Mouse (Mus musculus) erythroblast, adult 5-6 weeks (primary cell): ENCODE results near the gene Nkx6-2. TPM values are rescaled to one million over a fixed set of nuclear protein-coding genes. Genes with fewer than 3 reads are reported as not detected.
A peak's percentile ranks its signal among the peaks of the same experiment; 100 is the strongest.

Experiments used
- ATAC-seq: replicated peaks from 2 replicates; pipeline ENCODE4 v1.8.0; 2016; ENCODE audit warnings: moderate number of reproducible peaks, mild to moderate bottlenecking, moderate TSS enrichment, inconsistent platforms; ENCODE audit not compliant: poor library complexity, low FRiP score, severe bottlenecking
- total RNA-seq, 2 experiments: library from RNA; stranded (forward) in 1 of 2; stranded (reverse) in 1 of 2; fragments of 150-400 nt in 1 of 2; fragments of 200-764, 138-1000 nt in 1 of 2; gene quantifications; 2 replicates each; pipeline versions ENCODE4 v1.2.3 to v1.2.4; 2015 to 2017; ENCODE audit warnings: low replicate concordance in 2 of 2

Nkx6-2 gene
- total RNA-seq (2015; ENCODE audit: low replicate concordance) (not detected in 2 replicates), total RNA-seq (2017; ENCODE audit: low replicate concordance) (not detected in 2 replicates)

DNA sequence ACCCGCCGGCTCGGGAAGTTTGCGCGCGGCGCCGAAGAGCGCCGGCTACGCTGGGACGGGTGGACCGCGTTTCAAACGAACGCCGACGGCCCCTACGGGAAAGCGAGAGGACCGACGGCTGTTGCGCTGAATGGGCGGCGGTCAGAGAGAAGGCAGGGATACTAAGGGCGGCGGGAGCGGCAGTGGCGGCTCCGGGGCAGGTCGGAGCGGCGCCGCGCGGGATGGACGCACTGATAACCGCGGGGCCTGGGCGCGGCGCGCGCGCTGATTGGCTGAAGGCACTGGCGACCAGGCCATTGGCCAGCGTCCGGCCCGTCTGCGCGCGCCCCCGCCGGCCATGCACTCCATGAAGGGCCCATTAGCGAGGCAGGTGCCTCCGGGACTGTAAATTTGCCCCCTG is at the start of gene Nkx6-2:
Gene Nkx6-2 (minus strand): TSS at position 203 of the 400 bp plus-strand sequence.
- ATAC-seq: no peak

DNA sequence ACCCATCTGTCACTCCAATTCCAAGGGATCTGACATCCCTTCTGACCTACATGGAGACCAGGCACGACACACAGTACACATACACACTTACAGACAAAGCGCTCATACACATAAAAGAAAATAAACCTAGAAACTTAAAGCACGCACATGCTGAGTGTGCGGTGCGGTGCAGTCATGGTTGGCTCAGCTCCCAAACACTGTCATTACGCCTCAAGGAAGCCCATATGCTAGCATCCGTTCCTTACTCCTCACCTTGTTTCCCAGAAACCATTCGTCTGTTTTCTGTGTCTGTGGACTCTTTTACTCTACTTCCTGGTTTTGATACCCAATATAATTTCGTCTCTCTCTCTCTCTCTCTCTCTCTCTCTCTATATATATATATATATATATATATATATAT is 42.6 kb upstream of the Nkx6-2 start:
- no peak for ATAC-seq

DNA sequence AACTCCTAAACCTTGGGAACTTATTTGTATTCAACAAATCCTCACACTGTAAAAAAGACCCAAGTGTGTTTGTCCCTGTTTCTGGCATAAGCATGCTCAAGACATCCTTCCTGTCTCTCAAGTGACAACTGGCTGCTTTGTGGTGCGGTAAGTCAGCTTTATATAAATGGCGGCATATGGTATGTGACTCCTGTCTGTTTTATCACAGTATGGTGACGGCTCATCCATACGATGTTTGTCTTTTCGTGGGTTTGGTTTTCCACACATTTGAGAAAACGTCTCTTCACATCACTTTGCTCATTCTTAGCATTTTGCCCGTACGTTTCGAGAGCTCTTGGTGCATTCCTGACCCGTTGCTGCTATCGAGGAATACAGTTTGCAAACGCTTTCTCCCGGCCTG is 40.0 kb upstream of the Nkx6-2 start:
- ATAC-seq: no peak

DNA sequence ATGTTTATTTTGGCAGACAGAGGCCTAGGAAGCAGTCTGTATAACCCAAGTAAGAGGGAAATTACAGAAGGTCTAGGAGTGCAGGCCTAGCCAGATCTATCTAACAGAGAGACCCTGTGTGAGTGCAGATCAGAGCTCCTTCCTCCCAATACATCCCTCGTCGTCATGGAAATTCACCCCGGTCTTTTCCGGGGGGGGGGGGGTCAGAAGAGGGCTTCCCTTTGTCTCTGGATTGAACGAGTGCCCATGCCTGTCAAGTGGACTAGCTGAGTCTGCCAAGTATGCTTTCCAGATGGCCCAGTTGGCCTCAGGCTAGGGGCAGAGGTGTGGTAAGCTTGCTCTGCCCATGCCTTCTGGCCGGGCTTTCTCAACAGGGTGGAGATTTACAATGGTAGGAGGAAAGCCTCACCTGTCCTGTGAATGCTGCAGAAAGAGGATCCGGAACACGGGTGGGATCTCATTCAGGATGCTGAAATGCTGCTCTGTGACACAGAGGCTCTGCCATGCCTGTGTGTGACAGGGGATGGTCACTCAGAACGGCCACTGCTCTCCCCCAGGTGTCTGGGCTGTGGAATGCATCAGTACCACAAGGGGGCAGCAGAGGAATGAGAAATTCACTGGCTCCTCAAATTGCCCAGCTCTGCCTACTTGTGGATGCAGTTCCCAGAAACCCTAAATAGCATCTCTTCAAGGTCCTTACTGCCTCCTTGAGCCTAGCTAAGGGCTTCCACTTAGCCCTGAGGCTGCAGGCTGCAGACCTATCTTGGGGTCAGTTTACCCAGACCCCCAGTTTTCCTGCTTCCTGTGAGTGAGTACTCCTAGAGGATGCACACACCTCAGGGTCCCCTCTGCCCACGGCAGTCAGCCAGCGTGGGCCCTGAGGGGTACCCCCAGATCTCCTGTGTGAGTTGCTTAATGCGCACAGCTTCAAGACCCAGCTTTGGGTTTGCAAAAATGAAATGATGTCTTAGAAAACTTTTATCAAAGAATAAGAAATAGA is 33.5 kb upstream of the Nkx6-2 start:
- peak; percentile 52; the same call in 1 of the 2 replicates for ATAC-seq

DNA sequence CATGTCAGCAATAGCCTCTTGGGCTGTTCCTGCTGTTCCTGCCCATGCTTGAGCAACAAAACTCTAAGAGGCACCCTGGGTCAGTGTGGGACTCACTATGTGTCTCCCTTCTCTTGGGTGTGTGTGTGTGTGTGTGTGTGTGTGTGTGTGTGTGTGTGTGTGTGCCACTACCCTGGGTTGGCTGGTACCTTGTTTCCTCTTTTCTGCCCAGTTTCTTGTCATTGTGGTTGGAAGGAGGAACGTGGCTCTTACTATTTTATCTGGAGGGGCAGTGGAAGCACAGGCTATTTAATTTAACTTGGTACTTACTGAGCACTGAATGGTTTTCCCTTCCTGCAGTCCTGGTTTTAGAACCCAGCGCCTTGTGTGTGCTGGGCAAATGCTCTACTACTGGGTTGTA is 27.7 kb upstream of the Nkx6-2 start:
- ATAC-seq: no peak

DNA sequence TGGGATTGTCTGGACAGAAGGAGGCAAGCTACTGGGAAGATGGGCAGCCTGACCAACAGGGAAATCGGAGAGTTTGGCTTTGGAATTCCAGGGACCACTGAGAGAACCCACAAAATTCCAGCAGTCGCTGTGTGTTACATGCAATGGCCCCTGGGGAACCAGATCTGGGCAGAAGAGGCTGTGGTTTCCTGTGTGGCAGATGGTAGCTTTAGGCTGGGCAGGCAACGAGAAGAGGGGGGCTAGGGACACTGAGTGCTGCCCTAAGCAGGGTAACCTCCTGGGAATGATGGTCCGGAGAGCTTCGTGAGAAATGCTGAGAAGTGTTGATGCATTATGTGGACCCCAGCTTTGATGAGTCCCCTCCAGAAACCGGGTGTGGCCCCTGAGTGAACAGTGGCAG is 13.3 kb upstream of the Nkx6-2 start:
- no peak for ATAC-seq

DNA sequence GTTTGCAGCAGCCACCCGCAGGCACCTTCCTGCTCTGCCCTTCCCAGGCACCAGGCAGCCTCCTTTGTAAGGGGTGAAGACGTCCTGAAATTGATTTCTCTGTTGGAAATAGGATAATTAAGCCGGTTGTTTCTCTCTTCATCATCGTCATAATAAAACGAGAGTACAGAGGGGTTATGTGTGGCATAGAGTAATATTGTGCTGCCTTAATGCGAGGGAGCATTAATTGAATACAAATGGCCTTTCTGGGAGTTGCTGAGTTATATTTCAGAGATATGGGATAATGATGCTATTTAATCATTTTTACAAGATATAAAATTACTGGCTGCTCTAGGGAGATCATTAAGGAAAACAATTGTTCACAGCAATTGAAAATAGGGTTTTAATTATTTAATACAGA is 12.7 kb upstream of the Nkx6-2 start:
- no peak for ATAC-seq

DNA sequence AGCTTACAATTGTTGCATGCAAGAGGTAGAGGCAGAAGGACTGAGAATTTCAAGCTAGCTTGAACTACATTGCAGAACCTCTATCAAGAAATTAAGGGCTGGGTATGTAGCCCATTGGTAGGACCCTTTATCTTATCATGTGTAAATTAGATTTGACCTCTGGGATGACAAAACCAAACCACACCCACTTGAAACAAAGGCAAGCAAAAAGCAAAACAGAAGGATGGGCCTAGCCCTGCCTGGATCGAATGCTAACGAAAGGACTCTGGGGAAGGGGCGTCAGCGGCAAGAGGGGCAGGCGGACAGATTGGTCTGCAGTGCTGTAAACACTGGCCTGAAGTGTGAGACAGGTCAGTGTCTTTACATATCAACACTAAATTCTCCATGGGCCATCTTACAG is 8.7 kb upstream of the Nkx6-2 start:
- ATAC-seq: no peak

DNA sequence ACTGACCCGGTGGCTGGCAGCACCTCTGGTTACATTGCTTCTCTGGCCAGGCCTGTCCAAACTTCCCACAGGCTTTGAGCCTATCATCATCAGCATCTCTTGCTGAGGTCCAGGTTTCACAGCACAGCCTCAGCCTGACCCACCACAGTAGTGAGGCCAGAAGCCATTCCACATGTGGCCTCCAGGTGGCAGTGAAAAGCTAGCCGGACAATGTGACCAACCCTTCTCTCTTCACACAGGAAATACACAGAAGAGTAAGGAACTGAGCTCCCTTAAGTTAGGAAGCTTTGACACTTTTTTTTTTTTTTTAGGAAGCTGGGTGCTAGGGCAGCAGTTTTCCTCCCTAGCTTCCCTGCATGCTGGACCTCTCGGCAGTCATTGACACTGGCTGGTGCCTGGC is 7.7 kb upstream of the Nkx6-2 start:
- no peak for ATAC-seq

DNA sequence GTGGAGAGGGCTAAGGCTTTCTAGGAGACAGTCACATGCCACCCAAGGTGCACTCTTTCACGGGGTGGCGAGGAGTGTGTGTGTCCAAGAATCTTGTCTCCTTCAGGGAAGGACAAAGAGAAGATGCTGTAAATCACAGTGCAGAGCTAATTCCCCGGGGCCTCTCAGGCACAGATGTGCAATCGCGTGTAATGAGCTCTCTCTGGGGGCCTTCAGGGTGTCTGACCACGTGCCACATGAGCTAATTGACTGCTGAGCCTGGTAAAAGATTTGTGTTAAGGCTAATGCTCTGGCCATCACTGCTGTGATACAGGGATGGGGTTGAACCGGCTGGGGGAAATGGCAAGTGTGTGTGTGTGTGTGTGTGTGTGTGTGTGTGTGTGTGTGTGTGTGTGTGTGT is 5.3 kb upstream of the Nkx6-2 start:
- ATAC-seq: no peak

DNA sequence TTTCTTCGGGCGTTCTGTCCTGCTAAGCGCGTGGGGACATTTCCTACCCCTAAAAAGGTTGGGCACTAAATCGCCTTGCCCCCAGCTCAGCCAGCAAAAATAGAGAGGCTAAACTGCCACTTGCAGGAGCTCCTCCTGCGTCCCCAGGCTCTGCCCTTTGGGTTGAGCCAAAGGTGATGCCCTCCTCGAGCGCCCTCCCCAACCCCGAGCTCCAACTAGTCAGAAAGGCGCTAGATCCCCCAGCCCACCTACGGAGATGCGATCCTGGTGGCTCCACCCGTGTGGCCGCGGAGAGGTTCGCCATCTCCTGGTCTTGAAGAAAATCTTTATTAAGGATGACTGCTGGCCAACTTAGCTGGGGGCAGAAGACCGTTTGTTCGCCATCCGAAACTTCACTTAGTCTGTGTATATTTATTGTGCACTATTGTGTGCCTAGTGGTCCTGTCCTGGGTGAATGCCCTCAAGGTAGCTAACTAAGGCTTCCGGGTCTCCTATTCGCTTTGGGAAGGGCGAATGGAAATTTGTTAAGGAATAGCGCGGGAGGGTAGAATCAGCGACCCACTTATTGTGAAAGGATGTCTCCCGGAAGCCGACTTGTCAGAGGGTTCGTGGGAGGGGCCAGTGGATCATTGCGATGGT is 2.7 kb upstream of the Nkx6-2 start:
- ATAC-seq: no peak

DNA sequence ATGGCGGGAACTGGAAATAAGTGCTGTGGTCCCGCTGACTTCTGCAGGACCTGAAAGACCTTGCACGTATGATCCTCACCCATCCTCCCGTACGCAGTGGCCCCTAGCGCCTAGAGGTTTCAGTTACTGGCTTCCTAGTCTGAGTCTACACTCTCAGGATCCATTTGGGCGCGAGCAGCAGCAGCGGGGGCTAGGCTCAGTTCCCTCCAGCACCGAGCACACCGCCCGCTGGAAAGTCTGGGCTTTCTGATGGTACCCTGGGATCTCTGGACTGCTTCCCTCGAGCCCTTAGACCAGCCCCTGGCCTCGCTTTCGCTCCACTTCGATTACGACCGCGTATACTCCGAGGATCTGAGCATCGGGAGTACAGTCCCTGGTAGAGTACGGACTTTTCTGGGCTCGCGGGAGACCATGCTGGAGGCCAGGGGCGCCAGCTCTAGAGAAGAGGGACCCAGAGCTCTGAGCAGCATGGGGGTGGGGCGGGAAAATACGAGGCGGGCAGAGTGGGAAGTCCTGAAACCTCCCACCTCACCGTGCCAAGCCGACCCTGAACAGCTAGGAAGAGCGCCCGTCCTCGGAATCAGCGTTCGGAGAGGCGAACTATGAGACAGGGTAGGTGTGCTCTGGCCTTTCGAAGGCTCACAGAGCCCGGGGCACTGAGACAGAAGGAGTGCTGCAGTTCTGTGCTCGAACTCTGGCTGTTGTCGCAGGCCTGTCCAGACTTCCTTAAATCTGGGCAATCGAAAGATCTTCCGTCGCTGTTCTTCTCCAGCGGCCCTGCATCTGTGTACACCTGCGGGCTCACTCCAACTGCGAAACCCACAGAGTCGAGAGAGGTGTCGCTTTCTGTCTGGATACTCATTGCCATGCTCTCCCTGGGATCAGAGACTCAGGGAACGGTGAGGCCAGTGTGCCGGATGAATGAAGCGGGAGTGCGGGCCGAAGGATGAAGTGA is 1.9 kb upstream of the Nkx6-2 start:
- no peak for ATAC-seq

DNA sequence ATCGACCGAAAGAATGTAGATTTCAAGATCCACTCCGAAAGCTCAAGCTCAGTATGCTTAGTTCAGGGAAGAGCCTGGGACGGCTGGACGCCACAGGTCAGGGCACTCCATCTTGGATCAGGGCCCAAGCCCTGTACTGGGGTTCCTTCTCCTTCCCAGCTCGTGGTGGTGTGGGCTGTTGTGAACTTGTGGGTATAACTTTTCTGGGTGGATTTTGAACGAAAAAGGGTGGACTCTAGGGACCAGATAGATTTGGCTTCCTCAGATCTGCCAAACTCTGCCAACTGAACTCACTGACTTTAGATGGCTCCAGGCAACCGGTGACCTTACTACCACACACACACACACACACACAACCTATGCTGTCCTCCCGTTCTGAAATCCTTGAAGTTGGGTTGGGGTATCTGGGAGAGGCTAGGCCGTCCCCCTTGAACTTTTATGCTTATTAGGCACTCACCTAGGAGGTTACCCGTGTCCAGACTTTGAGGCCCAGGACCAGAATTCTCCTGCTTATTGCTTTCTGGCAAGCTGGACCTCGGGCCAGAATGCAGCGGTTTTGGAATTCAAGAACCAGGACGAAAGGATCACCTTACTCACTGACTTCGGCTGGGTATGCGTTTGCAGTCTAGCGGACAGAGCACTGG is 619 bp upstream of the Nkx6-2 start:
- ATAC-seq: no peak

DNA sequence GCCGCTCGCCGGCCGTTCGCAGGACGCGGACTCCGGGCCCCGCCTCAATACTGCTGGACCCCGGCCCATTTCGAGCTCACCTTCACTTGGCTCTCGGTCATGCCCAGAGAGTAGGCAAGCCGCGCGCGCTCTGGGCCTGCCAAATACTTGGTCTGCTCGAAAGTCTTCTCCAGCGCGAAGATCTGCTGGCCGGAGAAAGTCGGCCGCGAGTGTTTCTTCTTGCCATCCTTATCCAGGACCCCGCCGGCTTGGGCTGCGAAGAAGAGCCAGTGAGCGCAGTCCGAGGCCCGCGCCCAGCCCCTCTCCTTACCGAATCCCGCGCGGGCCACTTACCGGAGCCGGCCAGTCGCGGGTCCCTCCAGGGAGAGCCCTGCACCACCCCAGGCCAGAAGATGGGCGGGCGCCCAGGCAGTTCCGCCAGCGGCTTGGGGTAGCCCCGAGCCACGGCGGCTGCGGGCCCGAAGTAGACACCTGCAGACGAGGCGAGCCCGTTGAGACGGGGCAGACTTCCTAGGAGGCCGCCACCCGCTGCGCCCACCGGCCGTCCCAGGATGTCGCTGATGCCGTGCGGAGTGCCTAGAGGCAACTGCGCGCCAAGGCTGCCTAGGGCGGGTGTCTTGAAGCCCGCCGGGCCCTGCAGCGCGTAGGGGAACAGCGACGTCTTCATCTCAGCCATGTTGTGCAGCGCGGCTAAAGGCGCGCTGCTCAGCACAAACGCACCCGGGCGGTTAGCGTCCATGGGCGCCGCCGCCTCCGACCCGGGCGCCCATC is 611 bp downstream of the Nkx6-2 start:
- ATAC-seq: no peak

DNA sequence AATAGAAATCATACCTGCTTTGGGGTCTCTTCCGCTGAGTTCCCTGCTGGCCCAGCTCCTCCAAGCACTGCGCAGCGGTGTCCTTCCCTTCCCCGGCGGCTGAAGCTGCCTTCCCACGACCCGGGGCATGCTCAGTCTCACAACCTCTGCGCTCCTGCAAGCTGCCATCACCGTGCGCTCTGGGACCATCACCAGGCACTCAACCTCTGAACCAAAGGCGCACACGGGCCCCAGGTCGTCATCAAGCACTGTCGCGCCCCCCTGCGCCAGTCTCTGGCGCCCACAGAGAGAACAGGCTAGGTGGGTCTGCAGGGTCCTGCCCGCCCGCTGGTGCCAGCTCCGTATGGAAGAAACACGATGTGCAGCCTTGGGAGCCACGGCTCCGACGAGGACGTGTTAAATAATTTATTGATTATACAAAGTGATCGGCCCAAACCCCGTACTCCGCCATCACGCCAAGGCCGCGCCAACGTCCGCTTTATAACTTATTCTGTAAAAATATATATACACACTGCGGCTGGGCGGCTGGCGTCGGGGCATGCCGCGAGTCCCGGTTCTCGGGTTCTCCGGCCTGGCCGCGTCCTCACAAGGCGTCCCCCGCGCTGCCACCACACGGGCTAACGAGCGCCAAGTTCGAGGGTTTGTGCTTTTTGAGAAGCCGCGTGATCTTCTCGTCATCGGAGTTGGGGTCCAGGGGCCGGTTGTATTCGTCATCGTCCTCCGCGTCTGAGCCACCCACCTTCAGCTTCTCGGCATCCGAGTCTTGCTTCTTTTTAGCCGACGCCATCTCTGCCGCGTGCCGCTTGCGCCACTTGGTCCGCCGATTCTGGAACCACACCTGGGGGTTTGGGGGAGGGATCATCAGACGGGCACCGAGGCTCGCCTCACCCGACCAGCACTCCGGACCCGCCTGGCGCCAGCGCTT is 1.5 kb downstream of the Nkx6-2 start:
- ATAC-seq: no peak

DNA sequence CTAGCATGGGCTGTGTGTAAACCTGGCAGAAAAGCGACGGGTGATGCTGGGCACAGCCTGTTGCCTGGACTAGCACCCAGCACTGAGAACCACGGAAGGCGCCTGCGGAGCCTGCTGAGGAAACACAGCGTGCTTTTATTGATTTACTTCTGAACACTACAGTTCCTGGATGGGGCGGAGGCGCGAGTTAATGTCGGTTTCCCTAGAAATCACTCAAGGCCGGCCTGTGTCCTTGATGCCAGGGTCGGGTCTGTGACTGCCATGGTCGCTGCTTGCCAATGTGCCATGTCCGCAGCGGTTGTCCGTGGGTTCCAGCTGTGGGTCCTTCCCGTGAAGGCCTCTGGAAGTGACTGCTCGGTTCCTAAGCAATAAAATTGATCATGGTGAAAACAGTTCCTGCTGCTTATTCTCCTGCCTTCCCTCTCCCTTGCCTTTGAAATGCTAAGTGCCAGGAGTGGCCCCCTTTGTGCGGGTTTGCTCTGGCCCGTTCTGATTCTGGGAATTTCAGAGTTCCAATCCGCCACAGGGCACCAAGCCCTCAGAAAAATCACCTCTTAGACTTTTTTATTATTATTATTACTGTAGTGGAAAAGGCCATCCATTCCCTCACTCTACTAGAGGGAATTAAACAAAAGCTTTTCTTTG is 3.2 kb downstream of the Nkx6-2 start:
- no peak for ATAC-seq

DNA sequence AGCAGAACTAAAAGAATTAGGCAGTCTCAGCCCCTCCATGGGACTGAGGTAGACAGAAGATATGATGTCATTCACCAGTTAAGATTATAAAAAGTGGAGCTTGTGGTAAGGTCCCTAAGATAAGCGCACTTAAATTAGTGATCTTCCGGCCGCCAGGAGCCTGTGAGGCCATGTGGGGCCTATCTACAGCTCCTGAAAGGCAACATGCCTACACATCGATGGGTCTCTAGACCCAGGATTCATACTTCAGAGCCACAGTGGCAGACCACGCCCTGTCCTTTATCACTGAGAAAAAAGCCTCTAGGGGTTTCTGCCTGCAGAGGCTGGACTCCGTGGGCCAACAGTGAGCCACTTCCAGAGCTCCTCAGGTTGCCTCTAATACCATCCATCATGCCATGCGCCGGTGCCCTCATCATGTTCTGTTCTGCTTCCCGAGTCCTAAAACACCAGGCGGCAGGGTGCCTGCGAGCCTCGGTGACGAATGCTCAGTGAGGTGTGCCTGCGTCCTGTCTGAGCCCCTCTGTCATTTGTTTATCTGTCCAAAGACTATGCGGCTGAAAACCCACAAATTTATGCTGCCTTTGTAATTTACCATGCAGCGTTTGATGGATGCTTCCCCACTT is 6.4 kb downstream of the Nkx6-2 start:
- ATAC-seq: no peak
